Mouse (Mus musculus): ENCODE data around the gene Gm17018. TPM values are rescaled to one million over a fixed set of nuclear protein-coding genes. Genes with fewer than 3 reads are reported as not detected.

Gm17018 gene
- polyA plus RNA-seq, 1 experiment = 16.3 TPM

GRCm38 (mm10) chr19:45614928-45615327, 54.5 kb downstream of the Gm17018 start:
- no peak overlapping the region for H3K27ac ChIP-seq (ENCODE audit: insufficient read depth, low read depth, low read length)
- H3K27me3 ChIP-seq (replicated peaks; ENCODE audit: control insufficient read depth, insufficient read depth, low read length) = no peaks in the 10 kb centered on the region
- 83% methylated on average over 3 of the region's 3 CpGs for WGBS
- TF ChIP-seq CTCF (conservative IDR thresholded peaks at IDR 0.05; ENCODE audit: insufficient read depth, insufficient read length, low read depth, low read length) = no peak
- no peak for TF ChIP-seq POLR2A (IDR thresholded peaks at IDR 0.05; ENCODE audit: low read depth, low read length)
- DNase-seq = no peak
- no peaks in the 10 kb centered on the region for H3K36me3 ChIP-seq (ENCODE audit: control insufficient read depth, insufficient read depth, low read length)
- H3K4me1 ChIP-seq (ENCODE audit: control insufficient read depth, insufficient read depth, low read length) = no peaks in the 10 kb centered on the region
- H3K4me3 ChIP-seq (ENCODE audit: insufficient read depth, low read depth, low read length) = no peak overlapping the region

- no peak overlapping the region for H3K27ac ChIP-seq (ENCODE audit: insufficient read depth, low read depth, low read length)
- 81% methylated on average over 12 of the region's 12 CpGs for WGBS
- DNase-seq = no peak
- H3K4me1 ChIP-seq (ENCODE audit: control insufficient read depth, insufficient read depth, low read length) = no peaks in the 10 kb centered on the region
- H3K27me3 ChIP-seq (replicated peaks; ENCODE audit: control insufficient read depth, insufficient read depth, low read length) = no peaks in the 10 kb centered on the region
- no peak overlapping the region for H3K4me3 ChIP-seq (ENCODE audit: insufficient read depth, low read depth, low read length)
- no peaks in the 10 kb centered on the region for H3K36me3 ChIP-seq (ENCODE audit: control insufficient read depth, insufficient read depth, low read length)
- no peak for TF ChIP-seq CTCF (conservative IDR thresholded peaks at IDR 0.05; ENCODE audit: insufficient read depth, insufficient read length, low read depth, low read length)
- no peak for TF ChIP-seq POLR2A (IDR thresholded peaks at IDR 0.05; ENCODE audit: low read depth, low read length)
Measured at GRCm38 (mm10) chr19:45615415-45616213, 55.2 kb downstream of the Gm17018 start.

- 83% methylated on average over 4 of the region's 4 CpGs for WGBS
- no peaks in the 10 kb centered on the region for H3K36me3 ChIP-seq (ENCODE audit: control insufficient read depth, insufficient read depth, low read length)
- no peaks in the 10 kb centered on the region for H3K4me1 ChIP-seq (ENCODE audit: control insufficient read depth, insufficient read depth, low read length)
- H3K27me3 ChIP-seq (replicated peaks; ENCODE audit: control insufficient read depth, insufficient read depth, low read length) = no peaks in the 10 kb centered on the region
- TF ChIP-seq CTCF (conservative IDR thresholded peaks at IDR 0.05; ENCODE audit: insufficient read depth, insufficient read length, low read depth, low read length) (no peak), POLR2A (IDR thresholded peaks at IDR 0.05; ENCODE audit: low read depth, low read length) (no peak)
- no peak overlapping the region for H3K4me3 ChIP-seq (ENCODE audit: insufficient read depth, low read depth, low read length)
- no peak for DNase-seq
- no peak overlapping the region for H3K27ac ChIP-seq (ENCODE audit: insufficient read depth, low read depth, low read length)
Measured at GRCm38 (mm10) chr19:45616214-45616518, 55.8 kb downstream of the Gm17018 start.

GRCm38 (mm10) chr19:45616735-45617134, 56.3 kb downstream of the Gm17018 start:
- WGBS = 65% methylated on average over 7 of the region's 7 CpGs

GRCm38 (mm10) chr19:45618184-45618583, 57.8 kb downstream of the Gm17018 start:
- H3K27ac ChIP-seq (ENCODE audit: insufficient read depth, low read depth, low read length) = no peak overlapping the region
- no peaks in the 10 kb centered on the region for H3K27me3 ChIP-seq (replicated peaks; ENCODE audit: control insufficient read depth, insufficient read depth, low read length)
- TF ChIP-seq POLR2A (IDR thresholded peaks at IDR 0.05; ENCODE audit: low read depth, low read length) (no peak), CTCF (conservative IDR thresholded peaks at IDR 0.05; ENCODE audit: insufficient read depth, insufficient read length, low read depth, low read length) (no peak)
- H3K36me3 ChIP-seq (ENCODE audit: control insufficient read depth, insufficient read depth, low read length) = no peaks in the 10 kb centered on the region
- 86% methylated on average over 6 of the region's 6 CpGs for WGBS
- no peaks in the 10 kb centered on the region for H3K4me1 ChIP-seq (ENCODE audit: control insufficient read depth, insufficient read depth, low read length)
- no peak for DNase-seq
- no peak overlapping the region for H3K4me3 ChIP-seq (ENCODE audit: insufficient read depth, low read depth, low read length)

More at GRCm38 (mm10) chr19:45616735-45617134, 56.3 kb downstream of the Gm17018 start:
- H3K4me3 ChIP-seq (ENCODE audit: insufficient read depth, low read depth, low read length) = no peak overlapping the region
- DNase-seq = no peak
- H3K36me3 ChIP-seq (ENCODE audit: control insufficient read depth, insufficient read depth, low read length) = no peaks in the 10 kb centered on the region
- no peaks in the 10 kb centered on the region for H3K27me3 ChIP-seq (replicated peaks; ENCODE audit: control insufficient read depth, insufficient read depth, low read length)
- no peaks in the 10 kb centered on the region for H3K4me1 ChIP-seq (ENCODE audit: control insufficient read depth, insufficient read depth, low read length)
- no peak overlapping the region for H3K27ac ChIP-seq (ENCODE audit: insufficient read depth, low read depth, low read length)
- no peak for TF ChIP-seq POLR2A (IDR thresholded peaks at IDR 0.05; ENCODE audit: low read depth, low read length)
- no peak for TF ChIP-seq CTCF (conservative IDR thresholded peaks at IDR 0.05; ENCODE audit: insufficient read depth, insufficient read length, low read depth, low read length)

- 92% methylated on average over 14 of the region's 14 CpGs for WGBS
- TF ChIP-seq POLR2A (IDR thresholded peaks at IDR 0.05; ENCODE audit: low read depth, low read length) (no peak), CTCF (conservative IDR thresholded peaks at IDR 0.05; ENCODE audit: insufficient read depth, insufficient read length, low read depth, low read length) (no peak)
- Histone ChIP-seq H3K27ac (ENCODE audit: insufficient read depth, low read depth, low read length) (no peak overlapping the region), H3K4me1 (ENCODE audit: control insufficient read depth, insufficient read depth, low read length) (no peaks in the 10 kb centered on the region), H3K4me3 (ENCODE audit: insufficient read depth, low read depth, low read length) (no peak overlapping the region), H3K36me3 (ENCODE audit: control insufficient read depth, insufficient read depth, low read length) (no peaks in the 10 kb centered on the region), H3K27me3 (replicated peaks; ENCODE audit: control insufficient read depth, insufficient read depth, low read length) (no peaks in the 10 kb centered on the region)
- DNase-seq = no peak
Measured at GRCm38 (mm10) chr19:45619744-45620501, 59.5 kb downstream of the Gm17018 start.

GRCm38 (mm10) chr19:45621061-45621460, 60.6 kb downstream of the Gm17018 start:
- Histone ChIP-seq H3K4me3 (ENCODE audit: insufficient read depth, low read depth, low read length) (no peak overlapping the region), H3K27ac (ENCODE audit: insufficient read depth, low read depth, low read length) (no peak overlapping the region), H3K27me3 (replicated peaks; ENCODE audit: control insufficient read depth, insufficient read depth, low read length) (no peaks in the 10 kb centered on the region), H3K4me1 (ENCODE audit: control insufficient read depth, insufficient read depth, low read length) (no peaks in the 10 kb centered on the region), H3K36me3 (ENCODE audit: control insufficient read depth, insufficient read depth, low read length) (no peaks in the 10 kb centered on the region)
- no peak for TF ChIP-seq CTCF (conservative IDR thresholded peaks at IDR 0.05; ENCODE audit: insufficient read depth, insufficient read length, low read depth, low read length)
- TF ChIP-seq POLR2A (IDR thresholded peaks at IDR 0.05; ENCODE audit: low read depth, low read length) = no peak
- WGBS = 46% methylated on average over 7 of the region's 7 CpGs
- peak; percentile 43 for DNase-seq
